Mouse (Mus musculus): Measurements from ENCODE around the gene Pcbp1. TPM values are rescaled to one million over a fixed set of nuclear protein-coding genes. Genes with fewer than 3 reads are reported as not detected.

Gene Pcbp1
- total and polyA plus RNA-seq, 3 experiments = 74.2 to 385 TPM; not detected in 1

DNA sequence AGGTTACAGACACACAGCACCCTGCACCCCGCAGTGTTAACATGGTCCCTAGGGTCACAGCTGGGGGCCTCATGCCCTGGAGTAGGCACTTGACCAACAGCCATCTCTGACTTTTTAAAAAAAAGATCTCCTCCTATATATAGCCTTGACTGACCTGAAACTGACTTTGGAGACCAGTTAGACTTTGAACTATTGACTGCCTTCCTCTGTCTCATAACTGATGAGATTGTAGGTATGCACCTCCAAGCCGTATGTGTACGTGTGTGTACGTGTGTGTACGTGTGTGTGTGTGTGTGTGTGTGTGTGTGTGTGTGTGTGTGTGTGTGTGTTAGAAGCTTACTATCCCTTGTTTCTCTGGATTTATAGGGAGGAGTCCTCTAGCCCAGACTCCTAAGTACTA is 44.2 kb downstream of the Pcbp1 start:
- Histone ChIP-seq H3K4me3 (ENCODE audit: control insufficient read depth in 1 of 2, insufficient read depth in 1 of 2, low read depth in 2 of 2, low read length in 2 of 2) (no peak overlapping the region), H3K36me3 (ENCODE audit: control insufficient read depth in 1 of 2, insufficient read depth in 2 of 2, low read length in 2 of 2) (peaks cover 0 to 1% of the 10 kb centered on the region in 2 experiments; a peak in 2 of 4 replicates), H3K27me3 (ENCODE audit: control insufficient read depth in 1 of 2, insufficient read depth in 2 of 2, low read length in 2 of 2) (no peaks in the 10 kb centered on the region), H3K4me1 (ENCODE audit: control insufficient read depth in 1 of 2, insufficient read depth in 2 of 2, low read length in 2 of 2) (peaks cover 0 to under 1% of the 10 kb centered on the region in 2 experiments; a peak in 1 of 4 replicates), H3K9me3 (replicated peaks; ENCODE audit: insufficient read depth, low read length) (no peaks in the 10 kb centered on the region), H3K27ac (ENCODE audit: control insufficient read depth, low read depth, low read length) (no peak overlapping the region), H3K79me2 (ENCODE audit: control insufficient read depth, insufficient read depth, low read length, poor library complexity) (no peaks in the 10 kb centered on the region), H3K9ac (ENCODE audit: control insufficient read depth, low read depth, low read length, poor library complexity, severe bottlenecking) (no peak overlapping the region)
- TF ChIP-seq MAZ (IDR thresholded peaks at IDR 0.05; ENCODE audit: low read depth, low read length) (no peak), UBTF (IDR thresholded peaks at IDR 0.05; ENCODE audit: borderline replicate concordance, insufficient read depth, low read depth, low read length) (no peak), POLR2AphosphoS2 (IDR thresholded peaks at IDR 0.05; ENCODE audit: low read length) (no peak), KAT2A (conservative IDR thresholded peaks at IDR 0.05; ENCODE audit: low read depth, low read length) (no peak), MAX (IDR thresholded peaks at IDR 0.05; ENCODE audit: low read length) (no peak), RAD21 (IDR thresholded peaks at IDR 0.05; ENCODE audit: low read depth, low read length) (no peak), TAL1 (IDR thresholded peaks at IDR 0.05; ENCODE audit: low read length) (no peak), MXI1 (IDR thresholded peaks at IDR 0.05; ENCODE audit: low read depth, low read length) (no peak), BHLHE40 (IDR thresholded peaks at IDR 0.05; ENCODE audit: borderline replicate concordance, low read depth, low read length) (no peak), TCF12 (IDR thresholded peaks at IDR 0.05; ENCODE audit: low read depth, low read length) (no peak), JUND (IDR thresholded peaks at IDR 0.05; ENCODE audit: low read depth, low read length) (no peak), RCOR1 (IDR thresholded peaks at IDR 0.05; ENCODE audit: low read depth, low read length) (no peak), ETS1 (IDR thresholded peaks at IDR 0.05; ENCODE audit: low read depth, low read length) (no peak)
- no peak for DNase-seq (ENCODE audit: low read depth, low spot score)

GRCm38 (mm10) chr6:86480189-86480831 is 45.8 kb downstream of the Pcbp1 start:
- no peak for TF ChIP-seq JUND (IDR thresholded peaks at IDR 0.05; ENCODE audit: low read depth, low read length)
- TF ChIP-seq EP300 (IDR thresholded peaks at IDR 0.05; ENCODE audit: low read depth in 1 of 2, low read length in 2 of 2) = no peak
- TF ChIP-seq POLR2AphosphoS5 (IDR thresholded peaks at IDR 0.05; ENCODE audit: borderline replicate concordance, low read depth, low read length) = no peak
- TF ChIP-seq USF2 (IDR thresholded peaks at IDR 0.05; ENCODE audit: borderline replicate concordance in 1 of 2, insufficient read depth in 1 of 2, low read depth in 1 of 2, low read length in 2 of 2) = no peak
- TF ChIP-seq ZC3H11A (IDR thresholded peaks at IDR 0.05; ENCODE audit: low read depth, low read length) = no peak
- TF ChIP-seq KAT2A (conservative IDR thresholded peaks at IDR 0.05; ENCODE audit: low read depth, low read length) = no peak
- no peak for TF ChIP-seq HCFC1 (IDR thresholded peaks at IDR 0.05; ENCODE audit: low read depth, low read length)
- no peak for TF ChIP-seq E2F4 (IDR thresholded peaks at IDR 0.05; ENCODE audit: borderline replicate concordance, low read depth, low read length)
- no peak for TF ChIP-seq MAX (IDR thresholded peaks at IDR 0.05; ENCODE audit: low read length)
- no peak for TF ChIP-seq GABPA (IDR thresholded peaks at IDR 0.05; ENCODE audit: low read depth, low read length)
- no peak for TF ChIP-seq ELF1 (IDR thresholded peaks at IDR 0.05; ENCODE audit: low read depth, low read length)
- no peak for TF ChIP-seq TBP (IDR thresholded peaks at IDR 0.05; ENCODE audit: low read depth, low read length)
- no peak for TF ChIP-seq SMC3 (IDR thresholded peaks at IDR 0.05; ENCODE audit: low read depth, low read length)
- no peak for TF ChIP-seq MYB (IDR thresholded peaks at IDR 0.05; ENCODE audit: low read depth, low read length)
- no peak for TF ChIP-seq SIN3A (IDR thresholded peaks at IDR 0.05; ENCODE audit: low read length)
- no peak for TF ChIP-seq MAFK (IDR thresholded peaks at IDR 0.05; ENCODE audit: borderline replicate concordance, low read depth, low read length)
- peaks cover 0 to under 1% of the 10 kb centered on the region in 2 experiments; a peak in 1 of 4 replicates for H3K36me3 ChIP-seq (ENCODE audit: control insufficient read depth in 1 of 2, insufficient read depth in 2 of 2, low read length in 2 of 2)
- no peak overlapping the region for H3K4me3 ChIP-seq (ENCODE audit: control insufficient read depth in 1 of 2, insufficient read depth in 1 of 2, low read depth in 2 of 2, low read length in 2 of 2)
- no peak for DNase-seq (ENCODE audit: low read depth, low spot score)
- H3K4me1 ChIP-seq (ENCODE audit: control insufficient read depth in 1 of 2, insufficient read depth in 2 of 2, low read length in 2 of 2) = peaks cover 0 to 2% of the 10 kb centered on the region in 2 experiments; a peak in 2 of 4 replicates
- no peak overlapping the region for H3K9ac ChIP-seq (ENCODE audit: control insufficient read depth, low read depth, low read length, poor library complexity, severe bottlenecking)
- H3K79me2 ChIP-seq (ENCODE audit: control insufficient read depth, insufficient read depth, low read length, poor library complexity) = no peaks in the 10 kb centered on the region
- H3K9me3 ChIP-seq (replicated peaks; ENCODE audit: insufficient read depth, low read length) = no peaks in the 10 kb centered on the region
- H3K27me3 ChIP-seq (ENCODE audit: control insufficient read depth in 1 of 2, insufficient read depth in 2 of 2, low read length in 2 of 2) = no peaks in the 10 kb centered on the region
- no peak overlapping the region for H3K27ac ChIP-seq (ENCODE audit: control insufficient read depth, low read depth, low read length)
